Mouse (Mus musculus) T-helper 17 cell (primary cell): Measurements from ENCODE around the gene Colq.

Source experiments
- in situ Hi-C, 2 experiments: fragments of 300-600 bp; cut with MboI, MseI; formaldehyde crosslinking; loops; 1 replicate in 1 of 2; 2 replicates in 1 of 2; pipeline ENCODE4 v1.15.1; 2025; ENCODE audit warnings: high pct_unique_total_duplicates in 2 of 2

Colq gene

DNA sequence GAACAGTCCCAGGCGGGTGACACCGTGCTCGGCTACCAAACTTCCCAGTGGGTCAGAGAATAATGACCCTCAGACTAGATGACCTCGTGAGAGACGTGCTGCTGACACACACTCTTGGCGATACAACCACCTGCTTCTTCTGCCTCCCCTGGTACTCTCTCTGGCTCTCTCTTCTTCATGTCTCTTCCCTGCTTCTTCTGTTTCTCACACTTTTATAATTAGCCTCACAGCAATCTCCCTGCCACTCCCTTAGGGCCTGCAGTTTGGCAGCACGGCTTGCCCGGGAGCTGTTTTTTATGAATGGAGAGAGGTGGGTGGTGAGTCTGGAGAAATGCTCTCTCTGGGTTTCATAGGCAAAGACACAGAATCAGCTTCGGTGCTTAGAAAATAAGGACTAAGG lies 15.3 kb downstream of the Colq start:
- in situ Hi-C loops: no loop called here

DNA sequence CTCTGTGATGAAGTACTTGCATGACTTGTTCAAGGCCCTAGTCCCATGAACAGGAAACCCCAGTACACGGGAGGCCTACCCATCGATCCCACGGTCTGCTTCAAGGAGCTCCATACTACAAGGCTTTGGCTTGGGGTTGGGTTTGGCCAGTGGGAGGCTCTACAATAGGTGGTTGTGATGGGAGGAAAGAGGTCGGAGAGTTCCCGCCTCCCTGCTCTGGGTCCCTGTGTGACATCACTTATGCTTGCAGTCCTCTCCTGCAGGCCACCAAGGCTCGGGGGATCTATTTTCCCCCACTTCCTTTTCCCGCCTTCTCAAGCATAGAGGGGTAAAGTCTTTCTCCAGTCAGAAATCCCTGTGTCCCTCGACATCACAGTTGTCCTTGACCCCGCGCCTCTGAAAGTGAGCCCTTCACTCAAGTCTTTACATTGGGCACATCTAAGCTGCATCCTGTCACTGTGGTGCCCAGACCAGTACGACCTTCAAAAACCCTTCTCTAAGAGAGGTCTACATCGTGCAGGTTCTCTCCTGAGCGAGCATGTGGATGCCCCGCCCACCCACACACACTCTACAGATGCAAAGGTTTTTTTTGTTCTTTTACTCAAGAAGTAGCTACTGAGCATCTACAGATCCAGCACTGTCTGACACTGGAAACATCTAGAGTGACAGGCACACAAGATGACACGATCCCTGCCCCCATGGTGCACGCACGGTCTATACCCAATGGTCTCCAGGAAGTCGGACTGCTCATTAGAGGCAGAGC lies 16.1 kb downstream of the Colq start:
- in situ Hi-C loops: no loop called here

GRCm38 (mm10) chr14:31572561-31573175 lies 18.5 kb downstream of the Colq start:
- in situ Hi-C loops: no loop called here

DNA sequence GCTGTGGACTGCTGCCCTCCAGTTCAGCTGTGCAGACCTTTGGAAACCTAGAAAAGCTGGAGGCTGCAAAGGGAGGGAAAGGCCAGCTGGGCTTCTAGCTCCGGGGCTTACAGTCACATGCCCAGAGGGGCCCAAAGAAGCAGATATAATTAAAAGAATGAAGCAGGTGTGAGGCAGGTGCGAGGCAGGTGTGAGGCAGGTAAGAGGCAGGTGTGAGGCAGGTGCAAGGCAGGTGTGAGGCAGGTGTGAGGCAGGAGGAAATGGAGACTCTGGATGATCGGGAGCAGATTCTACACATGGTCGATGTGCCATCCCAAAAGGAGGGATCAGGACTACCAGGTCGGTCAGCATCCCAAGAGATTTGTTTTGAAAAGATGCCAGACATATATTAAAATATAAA lies 19.7 kb downstream of the Colq start:
- in situ Hi-C loops: no loop called here

- in situ Hi-C loops: no loop called here
Observed at GRCm38 (mm10) chr14:31570131-31570951, 20.8 kb downstream of the Colq start.

DNA sequence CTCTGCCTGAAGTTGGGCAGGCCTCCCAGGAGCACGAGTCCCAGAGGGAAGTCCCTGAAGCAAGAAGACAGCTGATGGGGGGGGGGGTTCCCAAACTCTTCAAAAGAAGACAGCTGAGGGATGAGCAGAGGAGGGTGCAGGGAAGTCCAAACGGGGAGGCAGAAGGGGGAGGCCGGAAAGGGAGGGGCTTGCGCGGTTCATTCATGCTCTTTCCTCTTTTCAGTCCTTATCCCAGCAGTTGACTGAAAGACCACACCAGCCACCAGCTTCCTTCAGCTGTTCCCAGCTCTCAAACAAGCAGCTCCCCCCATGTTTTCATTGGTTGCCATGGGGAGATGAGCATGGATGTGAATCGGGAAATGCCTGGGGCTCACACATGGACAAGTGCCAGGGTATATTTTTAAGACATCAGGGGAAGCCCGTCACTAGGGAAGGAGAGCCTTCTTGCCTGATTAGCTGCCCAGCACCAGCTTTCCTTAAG lies 22.0 kb downstream of the Colq start:
- in situ Hi-C loops: no loop called here

DNA sequence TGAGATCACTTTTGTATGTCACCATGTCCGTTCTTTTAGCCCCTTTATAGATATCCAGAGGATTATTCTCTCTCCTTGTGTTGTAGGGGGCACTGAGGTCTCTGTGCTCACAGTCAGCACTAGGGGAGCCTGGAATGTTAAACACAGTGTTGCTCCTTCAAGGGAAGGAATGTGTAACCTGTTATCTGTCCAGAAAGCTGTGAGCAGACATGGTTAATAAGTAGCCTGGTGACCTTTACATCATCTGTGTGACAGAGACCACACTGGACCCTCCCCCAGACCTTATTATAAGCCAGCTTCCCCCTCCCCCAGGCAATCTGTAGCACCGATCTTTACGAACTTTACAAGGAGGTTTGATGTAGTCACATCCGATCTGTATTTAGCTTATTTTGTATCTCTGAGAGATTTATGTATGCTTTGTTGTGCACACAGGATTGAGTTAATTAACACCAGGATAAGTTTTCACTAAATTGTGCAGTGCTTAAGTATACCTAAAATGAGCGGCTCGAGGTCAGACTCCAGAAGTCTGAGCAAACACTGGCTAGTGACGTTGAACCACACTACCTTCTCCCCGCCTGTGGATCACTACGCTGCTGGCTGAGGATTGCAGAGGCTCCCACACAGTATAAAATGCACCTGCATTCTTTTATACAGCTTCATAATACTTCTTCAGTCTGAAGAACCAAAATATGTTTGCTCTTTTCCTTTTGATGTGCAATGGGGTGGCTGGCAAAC lies 25.5 kb downstream of the Colq start:
- in situ Hi-C loops: no loop called here

GRCm38 (mm10) chr14:31564452-31565179 lies 26.5 kb downstream of the Colq start:
- in situ Hi-C loops: no loop called here

GRCm38 (mm10) chr14:31560886-31561285 lies 30.3 kb downstream of the Colq start:
- in situ Hi-C loops: no loop called here

DNA sequence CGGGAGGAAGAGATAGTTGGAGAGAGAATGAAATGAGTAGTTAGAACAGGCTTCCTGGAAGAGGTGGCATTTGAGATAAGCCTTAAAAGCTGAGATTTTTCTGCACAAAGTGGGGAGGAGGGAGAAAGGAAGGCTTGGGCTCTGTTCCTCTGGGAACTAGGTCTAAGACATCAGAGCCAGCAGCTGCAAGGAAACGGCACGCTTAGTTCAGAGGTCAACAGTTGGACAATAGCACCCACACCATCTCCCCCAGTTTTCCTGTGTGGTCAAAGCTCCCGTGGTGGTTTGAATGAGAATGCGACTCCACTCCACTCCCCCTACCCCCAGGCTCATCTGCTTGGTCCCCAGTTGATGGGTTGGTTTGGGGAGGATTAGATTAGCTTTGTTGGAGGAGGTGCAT lies 31.9 kb downstream of the Colq start:
- in situ Hi-C loops: no loop called here

DNA sequence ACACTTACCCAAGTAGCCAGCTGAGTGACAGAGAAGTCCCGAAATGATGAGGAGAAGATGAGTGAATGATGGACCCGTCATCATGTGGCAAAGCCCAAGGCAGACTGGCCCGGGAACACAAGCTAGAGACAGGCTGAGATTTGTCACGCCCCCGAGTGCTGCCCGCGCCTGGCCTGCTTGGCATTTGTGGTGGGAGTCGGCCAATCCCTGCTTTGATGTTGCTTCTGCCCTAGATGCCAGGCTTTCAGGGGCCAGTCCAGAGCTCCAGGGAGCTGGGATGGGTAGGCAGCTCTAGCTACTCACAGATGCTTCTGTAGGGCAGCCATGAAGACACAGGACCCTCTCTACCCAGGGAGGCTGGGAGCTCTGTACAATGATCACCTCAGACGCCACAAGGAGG lies 33.4 kb downstream of the Colq start:
- in situ Hi-C loops: no loop called here

DNA sequence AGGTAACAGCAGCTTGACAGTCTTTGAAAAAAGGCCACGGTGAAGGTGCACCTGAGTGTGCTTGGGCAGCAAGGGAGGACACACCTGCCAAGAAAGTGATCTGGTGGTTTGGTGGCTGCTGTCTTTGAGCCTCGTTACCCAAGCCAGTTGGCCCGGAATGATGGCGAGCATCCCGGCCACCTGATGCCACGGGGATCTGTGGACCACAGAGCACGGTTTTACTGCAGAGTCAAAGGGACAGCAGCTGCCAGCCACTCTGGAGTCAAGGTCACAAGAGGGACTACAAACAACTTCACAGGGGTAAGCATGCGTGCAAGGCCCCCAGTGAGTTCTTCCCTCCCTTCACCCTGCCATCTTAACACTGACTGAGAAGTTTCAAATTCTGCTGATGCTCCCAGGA lies 33.9 kb downstream of the Colq start:
- in situ Hi-C loops: no loop called here

DNA sequence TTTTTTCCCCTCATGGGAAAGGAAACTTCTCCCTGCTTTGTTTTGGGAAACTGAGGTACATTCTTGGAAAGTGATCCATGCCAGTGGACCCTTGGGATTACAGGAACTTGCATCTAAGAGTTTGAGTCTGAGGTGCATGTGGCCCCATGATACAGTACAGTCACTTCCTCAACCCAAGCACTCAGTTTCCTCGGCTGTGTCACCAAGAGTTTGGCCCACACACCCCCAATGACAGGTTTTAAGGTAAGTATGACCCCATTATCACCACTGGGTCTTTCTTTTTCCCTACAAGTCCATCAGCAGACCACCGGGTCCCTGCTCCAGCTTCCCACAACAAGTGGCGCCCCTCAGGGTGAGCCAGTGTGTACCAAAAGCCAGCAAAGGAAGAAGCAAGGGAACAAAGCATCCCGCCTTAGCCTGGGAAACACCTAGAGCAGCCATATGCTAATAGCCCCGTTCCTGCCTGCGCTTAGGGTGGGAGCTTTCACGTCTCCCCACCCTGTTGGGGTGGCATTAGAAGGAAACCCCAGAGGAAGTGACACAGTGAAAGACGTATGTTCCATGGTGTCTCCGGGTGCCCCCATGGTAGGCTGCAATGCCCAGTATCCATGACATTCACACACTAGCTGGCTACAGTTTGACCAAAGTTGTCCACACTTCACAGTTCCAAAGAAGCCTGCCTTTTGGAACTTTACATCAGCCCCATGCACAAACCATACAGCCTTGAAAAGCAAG lies 34.5 kb downstream of the Colq start:
- in situ Hi-C loops: no loop called here

DNA sequence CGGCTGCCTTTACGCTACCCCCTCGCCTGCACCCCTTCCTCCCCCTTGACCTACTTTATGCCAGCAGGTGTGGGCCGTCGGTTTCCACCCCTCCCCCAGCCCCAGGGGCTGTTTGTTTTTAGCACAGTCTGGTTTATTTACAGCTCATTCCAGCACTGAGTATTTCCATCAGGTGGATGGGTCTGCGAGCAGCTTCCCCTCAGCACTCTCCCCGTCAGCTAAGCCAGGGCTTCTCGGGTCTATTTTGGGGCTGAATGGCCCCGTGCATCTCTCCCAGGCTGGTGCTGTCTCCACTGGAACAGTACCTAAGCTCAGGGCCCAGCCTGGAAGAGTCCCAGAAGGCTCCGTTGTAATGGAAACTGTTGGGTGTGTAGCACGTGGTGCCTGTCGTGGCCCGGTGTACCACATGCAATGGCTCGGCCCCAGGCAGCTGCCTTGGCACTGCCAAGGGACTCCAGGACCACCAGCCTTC lies 35.1 kb downstream of the Colq start:
- in situ Hi-C loops: no loop called here

DNA sequence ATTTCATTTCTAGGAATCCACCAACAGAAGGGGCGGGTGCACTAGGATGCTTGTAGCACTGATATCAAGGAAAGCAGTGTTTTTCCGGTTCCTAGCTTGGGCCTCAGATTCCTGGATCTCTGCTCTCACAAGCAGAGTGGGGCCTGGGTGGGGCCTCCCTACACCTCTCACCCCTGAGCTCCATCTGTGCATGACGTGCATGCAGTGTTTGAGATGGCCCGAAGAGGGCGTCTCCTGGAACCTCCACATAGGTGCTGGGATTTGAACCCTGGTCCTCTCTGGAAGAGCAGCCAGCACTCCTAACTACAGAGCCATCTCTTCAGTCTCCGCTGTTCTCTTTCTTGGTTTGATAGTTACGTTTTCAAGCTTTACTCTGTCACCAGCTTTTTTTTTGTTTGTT lies 36.1 kb downstream of the Colq start:
- in situ Hi-C loops: no loop called here

DNA sequence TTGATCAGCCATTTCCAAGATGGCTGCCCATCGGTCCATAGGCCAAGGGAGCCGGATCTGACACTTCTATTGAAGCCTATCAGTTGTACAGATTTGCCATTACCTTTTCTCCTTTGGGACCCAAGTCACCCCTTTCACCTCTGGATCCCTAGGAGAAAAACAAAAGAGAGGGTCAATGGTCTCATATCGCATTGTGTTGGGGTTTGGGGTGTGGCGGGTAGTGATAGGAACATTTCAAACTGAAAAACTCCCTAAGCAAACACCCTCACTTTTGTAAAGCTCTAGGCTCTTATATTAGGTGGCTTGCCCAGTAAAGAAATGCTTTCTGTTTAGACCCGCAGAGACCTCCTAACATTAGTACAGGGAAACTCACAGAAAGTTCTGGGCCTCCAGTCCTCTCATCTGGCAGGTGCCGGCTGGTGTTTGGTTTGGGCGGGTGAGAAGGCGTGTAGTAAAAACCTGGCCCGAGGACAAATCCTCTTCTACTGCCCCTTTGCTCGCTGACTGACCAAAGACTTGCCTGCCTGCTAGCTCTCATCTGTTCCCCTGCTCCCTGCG lies 47.2 kb downstream of the Colq start:
- in situ Hi-C loops: no loop called here

- in situ Hi-C loops: no loop called here
Observed at GRCm38 (mm10) chr14:31537298-31537697, 53.8 kb downstream of the Colq start.

GRCm38 (mm10) chr14:31532656-31533055 lies 58.5 kb downstream of the Colq start:
- in situ Hi-C loops: no loop called here

DNA sequence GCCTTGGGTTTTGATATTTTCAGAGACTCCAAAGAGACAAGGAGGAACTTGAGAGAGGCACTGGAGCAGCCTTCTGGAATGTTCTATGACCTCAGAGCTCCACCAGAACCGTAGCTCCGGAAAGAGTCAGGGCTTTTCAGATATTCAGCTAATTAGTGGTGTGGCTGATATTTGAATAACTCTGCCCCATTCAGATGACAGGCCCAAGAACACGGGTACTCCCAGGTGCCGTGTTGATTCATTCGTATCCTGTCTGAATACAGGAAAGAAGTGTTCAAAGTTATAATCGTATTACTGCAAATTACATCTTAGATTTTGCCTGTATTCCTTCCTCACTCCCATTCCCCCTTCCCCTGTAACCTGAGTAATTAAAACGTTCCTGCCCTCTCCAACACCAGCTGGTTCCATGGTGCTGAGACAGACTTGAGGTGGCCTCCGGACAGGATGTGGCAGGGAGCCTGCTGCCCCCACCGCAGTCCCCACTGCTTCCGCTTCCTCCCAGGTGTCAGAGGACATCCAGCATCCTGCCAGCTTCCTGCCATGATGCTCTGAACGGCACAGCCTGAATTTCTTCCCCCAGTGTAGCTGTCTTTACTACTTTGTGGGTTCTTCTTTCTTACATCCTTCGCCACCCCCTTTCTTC lies 59.5 kb downstream of the Colq start:
- in situ Hi-C loops: no loop called here
